Mouse (Mus musculus) embryo, embryonic 11.5 days (tissue): ENCODE results near the gene Gm28308.
A peak's percentile ranks its signal among the peaks of the same experiment; 100 is the strongest.

Experiments used
- DNase-seq: peaks from one replicate; pipeline ENCODE4 v3.0.0-alpha.2; 2012; ENCODE audit warnings: low read depth, low spot score

Gene Gm28308

GRCm38 (mm10) chr6:52205221-52205620, 7.9 kb downstream of the Gm28308 start:
- no peak for DNase-seq

GRCm38 (mm10) chr6:52204050-52204752, 8.9 kb downstream of the Gm28308 start, which contains the start of gene Hoxa5:
Gene Hoxa5 (minus strand): TSS chr6:52204587.
- peak; percentile 89 for DNase-seq

- DNase-seq: no peak
Observed at GRCm38 (mm10) chr6:52203371-52204049, 9.6 kb downstream of the Gm28308 start.

- no peak for DNase-seq
Observed at GRCm38 (mm10) chr6:52203121-52203370, 10.1 kb downstream of the Gm28308 start.

GRCm38 (mm10) chr6:52202362-52203120, 10.6 kb downstream of the Gm28308 start:
- DNase-seq: no peak

GRCm38 (mm10) chr6:52201269-52201668, 11.9 kb downstream of the Gm28308 start:
- DNase-seq: no peak

GRCm38 (mm10) chr6:52200751-52201250, 12.3 kb downstream of the Gm28308 start:
- DNase-seq: no peak

GRCm38 (mm10) chr6:52200073-52200750, 12.9 kb downstream of the Gm28308 start:
- no peak for DNase-seq

GRCm38 (mm10) chr6:52197271-52197670, 15.9 kb downstream of the Gm28308 start:
- DNase-seq: no peak

GRCm38 (mm10) chr6:52196811-52197210, 16.3 kb downstream of the Gm28308 start:
- no peak for DNase-seq

GRCm38 (mm10) chr6:52194690-52195089, 18.4 kb downstream of the Gm28308 start:
- no peak for DNase-seq

GRCm38 (mm10) chr6:52191860-52192550, 21.1 kb downstream of the Gm28308 start:
- peak; percentile 86 for DNase-seq

GRCm38 (mm10) chr6:52190906-52191810, 22.0 kb downstream of the Gm28308 start, which contains the start of gene Hoxa4:
Gene Hoxa4 (minus strand): TSS chr6:52191753.
- no peak for DNase-seq

- no peak for DNase-seq
Observed at GRCm38 (mm10) chr6:52190410-52190809, 22.7 kb downstream of the Gm28308 start.

GRCm38 (mm10) chr6:52189909-52190308, 23.2 kb downstream of the Gm28308 start:
- DNase-seq: no peak

- DNase-seq: no peak
Observed at GRCm38 (mm10) chr6:52189172-52189591, 24.0 kb downstream of the Gm28308 start.

- no peak for DNase-seq
Observed at GRCm38 (mm10) chr6:52186500-52186899, 26.6 kb downstream of the Gm28308 start.

- DNase-seq: no peak
Observed at GRCm38 (mm10) chr6:52185834-52186233, 27.3 kb downstream of the Gm28308 start.

- no peak for DNase-seq
Observed at GRCm38 (mm10) chr6:52185222-52185621, 27.9 kb downstream of the Gm28308 start.

GRCm38 (mm10) chr6:52184668-52185067, 28.5 kb downstream of the Gm28308 start:
- DNase-seq: no peak
